Mouse (Mus musculus): ENCODE measurements around the gene Sostdc1. TPM values are rescaled to one million over a fixed set of nuclear protein-coding genes. Genes with fewer than 3 reads are reported as not detected.

Sostdc1 gene
- total RNA-seq (2012; rRNA removed): 0.09 and 0.37 TPM in 2 replicates

- Histone ChIP-seq H3K4me3 (ENCODE audit: insufficient read depth in 1 of 2, low read depth in 1 of 2, low read length in 2 of 2, poor library complexity in 1 of 2, severe bottlenecking in 1 of 2) (no peak within 1 kb of the TSS), H3K36me3 (ENCODE audit: control insufficient read depth, insufficient read depth, low read length, poor library complexity, severe bottlenecking) (no peaks in the 10 kb centered on the region), H3K4me1 (ENCODE audit: control insufficient read depth in 2 of 2, insufficient read depth in 2 of 2, low read length in 2 of 2, poor library complexity in 1 of 2) (peaks cover 0 to 4% of the 10 kb centered on the region in 2 experiments; a peak in 1 of 4 replicates), H3K9ac (ENCODE audit: insufficient read depth, low read depth, low read length, poor library complexity, severe bottlenecking) (no peak within 1 kb of the TSS), H3K9me3 (ENCODE audit: control insufficient read depth, insufficient read depth, low read depth, low read length) (no peaks in the 10 kb centered on the region), H3K27ac (ENCODE audit: insufficient read depth, low read depth, low read length, poor library complexity, severe bottlenecking) (no peak within 1 kb of the TSS)
- in situ Hi-C loops (cut with MboI; ENCODE audit: low sequenced_read_pairs in 2 of 2, unreplicated experiment in 2 of 2): no loop called here
- DNase-seq (ENCODE audit: low read depth, low spot score): no peak
- no peak for TF ChIP-seq HCFC1 (IDR thresholded peaks at IDR 0.05; ENCODE audit: borderline replicate concordance, insufficient read depth, low read length)
- TF ChIP-seq CHD2 (IDR thresholded peaks at IDR 0.05; ENCODE audit: low read depth, low read length): no peak
- no peak for TF ChIP-seq ZC3H11A (IDR thresholded peaks at IDR 0.05; ENCODE audit: borderline replicate concordance, low read depth, low read length)
- TF ChIP-seq ZNF384 (IDR thresholded peaks at IDR 0.05; ENCODE audit: low read depth, low read length): no peak
- no peak for TF ChIP-seq MAFK (IDR thresholded peaks at IDR 0.05; ENCODE audit: insufficient read depth, low read depth, low read length)
Measured at GRCm38 (mm10) chr12:36313916-36314315, at the start of gene Sostdc1. Sostdc1 (plus strand) TSS chr12:36314139.

DNA sequence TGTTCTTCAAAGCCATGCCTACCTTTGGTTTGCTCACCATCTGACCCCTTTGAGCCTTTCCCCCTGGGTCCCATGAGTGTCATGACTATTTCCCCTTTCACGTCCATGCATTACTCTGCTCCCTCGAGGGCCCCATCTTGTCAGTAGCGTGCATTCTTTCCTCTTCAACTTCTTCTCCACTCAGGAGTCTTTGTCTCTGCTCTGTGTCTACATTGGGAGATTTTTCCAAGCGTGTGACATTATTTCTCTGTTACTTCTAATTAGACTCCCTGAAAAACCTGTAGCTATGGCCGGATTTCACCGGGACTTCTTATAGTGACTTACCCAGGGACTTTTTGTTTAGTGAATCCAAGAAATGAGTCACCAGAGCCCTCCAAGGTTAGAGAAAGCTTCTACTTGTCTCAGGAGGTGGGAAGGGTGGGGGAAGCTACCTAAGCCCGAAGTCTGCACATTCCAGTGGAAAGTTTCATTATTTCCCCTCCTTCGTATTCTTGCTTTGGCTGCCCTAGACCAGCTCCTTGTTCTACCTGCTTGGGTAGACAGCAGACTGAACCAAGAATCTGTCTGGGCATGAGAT is 46.2 kb upstream of the Sostdc1 start:
- in situ Hi-C loops (cut with MboI; ENCODE audit: low sequenced_read_pairs in 2 of 2, unreplicated experiment in 2 of 2): no loop called here
- Histone ChIP-seq H3K27ac (ENCODE audit: insufficient read depth, low read depth, low read length, poor library complexity, severe bottlenecking) (no peak overlapping the region), H3K9me3 (ENCODE audit: control insufficient read depth, insufficient read depth, low read depth, low read length) (no peaks in the 10 kb centered on the region), H3K9ac (ENCODE audit: insufficient read depth, low read depth, low read length, poor library complexity, severe bottlenecking) (no peak overlapping the region), H3K4me3 (ENCODE audit: insufficient read depth in 1 of 2, low read depth in 1 of 2, low read length in 2 of 2, poor library complexity in 1 of 2, severe bottlenecking in 1 of 2) (no peak overlapping the region), H3K4me1 (ENCODE audit: control insufficient read depth in 2 of 2, insufficient read depth in 2 of 2, low read length in 2 of 2, poor library complexity in 1 of 2) (no peaks in the 10 kb centered on the region), H3K36me3 (ENCODE audit: control insufficient read depth, insufficient read depth, low read length, poor library complexity, severe bottlenecking) (no peaks in the 10 kb centered on the region)
- no peak for DNase-seq (ENCODE audit: low read depth, low spot score)
- TF ChIP-seq ZC3H11A (IDR thresholded peaks at IDR 0.05; ENCODE audit: borderline replicate concordance, low read depth, low read length) (no peak), HCFC1 (IDR thresholded peaks at IDR 0.05; ENCODE audit: borderline replicate concordance, insufficient read depth, low read length) (no peak), CHD2 (IDR thresholded peaks at IDR 0.05; ENCODE audit: low read depth, low read length) (no peak), MAFK (IDR thresholded peaks at IDR 0.05; ENCODE audit: insufficient read depth, low read depth, low read length) (no peak), ZNF384 (IDR thresholded peaks at IDR 0.05; ENCODE audit: low read depth, low read length) (no peak)

- Histone ChIP-seq H3K36me3 (ENCODE audit: control insufficient read depth, insufficient read depth, low read length, poor library complexity, severe bottlenecking) (no peaks in the 10 kb centered on the region), H3K27ac (ENCODE audit: insufficient read depth, low read depth, low read length, poor library complexity, severe bottlenecking) (no peak overlapping the region), H3K9ac (ENCODE audit: insufficient read depth, low read depth, low read length, poor library complexity, severe bottlenecking) (no peak overlapping the region), H3K4me3 (ENCODE audit: insufficient read depth in 1 of 2, low read depth in 1 of 2, low read length in 2 of 2, poor library complexity in 1 of 2, severe bottlenecking in 1 of 2) (no peak overlapping the region), H3K9me3 (ENCODE audit: control insufficient read depth, insufficient read depth, low read depth, low read length) (no peaks in the 10 kb centered on the region), H3K4me1 (ENCODE audit: control insufficient read depth in 2 of 2, insufficient read depth in 2 of 2, low read length in 2 of 2, poor library complexity in 1 of 2) (no peaks in the 10 kb centered on the region)
- in situ Hi-C loops (cut with MboI; ENCODE audit: low sequenced_read_pairs in 2 of 2, unreplicated experiment in 2 of 2): no loop called here
- no peak for DNase-seq (ENCODE audit: low read depth, low spot score)
- no peak for TF ChIP-seq CHD2 (IDR thresholded peaks at IDR 0.05; ENCODE audit: low read depth, low read length)
- no peak for TF ChIP-seq ZNF384 (IDR thresholded peaks at IDR 0.05; ENCODE audit: low read depth, low read length)
- TF ChIP-seq HCFC1 (IDR thresholded peaks at IDR 0.05; ENCODE audit: borderline replicate concordance, insufficient read depth, low read length): no peak
- TF ChIP-seq ZC3H11A (IDR thresholded peaks at IDR 0.05; ENCODE audit: borderline replicate concordance, low read depth, low read length): no peak
- TF ChIP-seq MAFK (IDR thresholded peaks at IDR 0.05; ENCODE audit: insufficient read depth, low read depth, low read length): no peak
Measured at GRCm38 (mm10) chr12:36274823-36275222, 39.1 kb upstream of the Sostdc1 start.

- no peaks in the 10 kb centered on the region for H3K4me1 ChIP-seq (ENCODE audit: control insufficient read depth in 2 of 2, insufficient read depth in 2 of 2, low read length in 2 of 2, poor library complexity in 1 of 2)
- no peak for DNase-seq (ENCODE audit: low read depth, low spot score)
- no peaks in the 10 kb centered on the region for H3K36me3 ChIP-seq (ENCODE audit: control insufficient read depth, insufficient read depth, low read length, poor library complexity, severe bottlenecking)
- H3K9me3 ChIP-seq (ENCODE audit: control insufficient read depth, insufficient read depth, low read depth, low read length): no peaks in the 10 kb centered on the region
- in situ Hi-C loops (cut with MboI; ENCODE audit: low sequenced_read_pairs in 2 of 2, unreplicated experiment in 2 of 2): no loop called here
- no peak for TF ChIP-seq CHD2 (IDR thresholded peaks at IDR 0.05; ENCODE audit: low read depth, low read length)
- no peak for TF ChIP-seq HCFC1 (IDR thresholded peaks at IDR 0.05; ENCODE audit: borderline replicate concordance, insufficient read depth, low read length)
- no peak for TF ChIP-seq ZNF384 (IDR thresholded peaks at IDR 0.05; ENCODE audit: low read depth, low read length)
- TF ChIP-seq ZC3H11A (IDR thresholded peaks at IDR 0.05; ENCODE audit: borderline replicate concordance, low read depth, low read length): no peak
- no peak for TF ChIP-seq MAFK (IDR thresholded peaks at IDR 0.05; ENCODE audit: insufficient read depth, low read depth, low read length)
- no peak overlapping the region for H3K9ac ChIP-seq (ENCODE audit: insufficient read depth, low read depth, low read length, poor library complexity, severe bottlenecking)
- H3K4me3 ChIP-seq (ENCODE audit: insufficient read depth in 1 of 2, low read depth in 1 of 2, low read length in 2 of 2, poor library complexity in 1 of 2, severe bottlenecking in 1 of 2): no peak overlapping the region
- H3K27ac ChIP-seq (ENCODE audit: insufficient read depth, low read depth, low read length, poor library complexity, severe bottlenecking): no peak overlapping the region
Measured at GRCm38 (mm10) chr12:36289634-36290033, 24.3 kb upstream of the Sostdc1 start.
